Mouse (Mus musculus): ENCODE results near the gene Trmt10b. TPM values are rescaled to one million over a fixed set of nuclear protein-coding genes. Genes with fewer than 3 reads are reported as not detected.

Trmt10b gene
- polyA plus RNA-seq, 1 experiment from 2014 or later, result 22.9 TPM

GRCm38 (mm10) chr4:45356653-45357052 lies 59.7 kb downstream of the Trmt10b start:
- peaks cover 34% of the 10 kb centered on the region for H3K36me3 ChIP-seq
- no peak for ATAC-seq (ENCODE audit: low FRiP score, low read depth)
- 93% methylated on average over 3 of the region's 3 CpGs for WGBS
- no peaks in the 10 kb centered on the region for H3K4me1 ChIP-seq (replicated peaks)
- H3K27me3 ChIP-seq, result no peaks in the 10 kb centered on the region
- no peak overlapping the region for H3K4me3 ChIP-seq
- no peak overlapping the region for H3K27ac ChIP-seq (replicated peaks)
- H3K4me2 ChIP-seq, result no peak overlapping the region
- no peaks in the 10 kb centered on the region for H3K9me3 ChIP-seq
- H3K9ac ChIP-seq, result no peak overlapping the region

Other genes starting within 250 kb of the Trmt10b start
- 17.2 and 19.0 TPM in 2 replicates for gene Fbxo10, start 212.5 kb upstream of the Trmt10b start, polyA plus RNA-seq (2015; fragmentation: Nextera tagmentation; extraction: Ambion mirVana)
- 159 and 170 TPM in 2 replicates for gene Tomm5, start 189.0 kb upstream of the Trmt10b start, polyA plus RNA-seq (2015; fragmentation: Nextera tagmentation; extraction: Ambion mirVana)
- gene Frmpd1, start 112.3 kb upstream of the Trmt10b start, polyA plus RNA-seq (2015; fragmentation: Nextera tagmentation; extraction: Ambion mirVana), result 2.3 and 2.9 TPM in 2 replicates
- gene Dcaf10, start 45.0 kb downstream of the Trmt10b start, polyA plus RNA-seq (2015; fragmentation: Nextera tagmentation; extraction: Ambion mirVana), result 7.7 and 8.3 TPM in 2 replicates
- 32.9 and 34.1 TPM in 2 replicates for gene Exosc3, start 45.6 kb downstream of the Trmt10b start, polyA plus RNA-seq (2015; fragmentation: Nextera tagmentation; extraction: Ambion mirVana)
- gene Slc25a51, start 111.6 kb downstream of the Trmt10b start, polyA plus RNA-seq (2015; fragmentation: Nextera tagmentation; extraction: Ambion mirVana), result 69.5 and 73.3 TPM in 2 replicates
- gene Shb, start 235.3 kb downstream of the Trmt10b start, polyA plus RNA-seq (2015; fragmentation: Nextera tagmentation; extraction: Ambion mirVana), result 5.4 and 7.2 TPM in 2 replicates